Mouse (Mus musculus): ENCODE measurements around the gene Cd164. TPM values are rescaled to one million over a fixed set of nuclear protein-coding genes. Genes with fewer than 3 reads are reported as not detected.

Cd164 gene
- polyA plus RNA-seq, 1 experiment from 2014 or later, result 185 TPM

DNA sequence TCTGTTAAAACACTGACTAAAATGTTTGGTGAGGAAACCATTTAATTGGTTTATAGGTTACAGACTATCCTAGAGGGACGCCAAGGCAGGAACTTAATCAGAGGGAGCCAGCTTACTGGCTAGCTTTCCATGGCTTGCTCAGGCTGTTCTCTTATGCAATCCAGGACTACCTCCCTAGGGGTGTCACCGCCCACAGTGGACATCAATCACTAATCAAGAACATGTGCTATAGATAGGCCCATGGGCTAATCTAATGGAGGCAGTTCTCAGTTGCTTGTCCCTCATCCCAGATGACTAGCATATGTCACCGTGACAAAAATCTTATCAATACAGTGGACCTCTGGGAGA, 18.7 kb downstream of the Cd164 start:
- H3K27ac ChIP-seq (ENCODE audit: low read length), result no peak overlapping the region
- H3K36me3 ChIP-seq (ENCODE audit: control insufficient read depth, insufficient read depth, low read length), result peaks cover 8% of the 10 kb centered on the region
- no peaks in the 10 kb centered on the region for H3K9me3 ChIP-seq (ENCODE audit: control insufficient read depth, low read length)
- ATAC-seq (ENCODE audit: low read depth), result no peak
- H3K4me2 ChIP-seq (ENCODE audit: low read depth, low read length), result no peak overlapping the region
- no peak overlapping the region for H3K9ac ChIP-seq (ENCODE audit: low read length)
- no peak overlapping the region for H3K4me3 ChIP-seq (ENCODE audit: low read length)
- no peaks in the 10 kb centered on the region for H3K4me1 ChIP-seq (replicated peaks; ENCODE audit: control insufficient read depth, insufficient read depth, low read length)
- H3K27me3 ChIP-seq (ENCODE audit: control insufficient read depth, insufficient read depth, low read depth, low read length), result no peaks in the 10 kb centered on the region
- 84% methylated on average over 3 of the region's 3 CpGs for WGBS

- Histone ChIP-seq H3K4me2 (ENCODE audit: low read depth, low read length) (no peak overlapping the region), H3K4me1 (replicated peaks; ENCODE audit: control insufficient read depth, insufficient read depth, low read length) (no peaks in the 10 kb centered on the region), H3K27me3 (ENCODE audit: control insufficient read depth, insufficient read depth, low read depth, low read length) (no peaks in the 10 kb centered on the region), H3K9ac (ENCODE audit: low read length) (no peak overlapping the region), H3K4me3 (ENCODE audit: low read length) (no peak overlapping the region), H3K9me3 (ENCODE audit: control insufficient read depth, low read length) (no peaks in the 10 kb centered on the region), H3K36me3 (ENCODE audit: control insufficient read depth, insufficient read depth, low read length) (peaks cover 3% of the 10 kb centered on the region; the same call in 1 of the 2 replicates), H3K27ac (ENCODE audit: low read length) (no peak overlapping the region)
- no peak for ATAC-seq (ENCODE audit: low read depth)
- 91% methylated on average over 4 of the region's 4 CpGs for WGBS
Measured at GRCm38 (mm10) chr10:41538986-41539385, 19.8 kb downstream of the Cd164 start.

GRCm38 (mm10) chr10:41542057-41542456, 22.8 kb downstream of the Cd164 start:
- ATAC-seq (ENCODE audit: low read depth), result no peak
- no peak overlapping the region for H3K9ac ChIP-seq (ENCODE audit: low read length)
- no peak overlapping the region for H3K27ac ChIP-seq (ENCODE audit: low read length)
- H3K4me2 ChIP-seq (ENCODE audit: low read depth, low read length), result no peak overlapping the region
- H3K9me3 ChIP-seq (ENCODE audit: control insufficient read depth, low read length), result no peaks in the 10 kb centered on the region
- 95% methylated on average over 6 of the region's 6 CpGs for WGBS
- H3K4me1 ChIP-seq (replicated peaks; ENCODE audit: control insufficient read depth, insufficient read depth, low read length), result peaks cover 7% of the 10 kb centered on the region; the same call in 1 of the 2 replicates
- no peak overlapping the region for H3K4me3 ChIP-seq (ENCODE audit: low read length)
- H3K36me3 ChIP-seq (ENCODE audit: control insufficient read depth, insufficient read depth, low read length), result no peaks in the 10 kb centered on the region
- no peaks in the 10 kb centered on the region for H3K27me3 ChIP-seq (ENCODE audit: control insufficient read depth, insufficient read depth, low read depth, low read length)

DNA sequence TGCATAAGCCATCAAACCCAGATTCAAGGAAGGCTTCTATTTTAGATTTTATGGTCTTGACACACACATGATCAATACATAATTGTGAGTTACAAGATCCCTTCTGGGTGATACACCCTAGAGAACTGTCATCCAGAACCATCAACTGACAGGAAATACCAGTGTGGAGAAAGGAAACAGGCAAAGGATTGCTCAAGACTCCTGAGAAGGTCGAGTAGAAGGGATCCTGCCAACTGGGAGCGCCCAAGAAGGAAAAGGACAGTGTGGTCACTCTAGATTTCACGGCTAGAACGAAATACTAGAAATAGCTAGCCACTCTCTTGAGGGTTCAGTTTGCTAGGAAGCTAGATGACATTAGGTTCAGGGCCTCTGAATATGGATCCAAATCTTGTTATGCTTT, 24.2 kb downstream of the Cd164 start:
- ATAC-seq (ENCODE audit: low read depth), result no peak
- WGBS, result 77% methylated on average over 4 of the region's 4 CpGs
- Histone ChIP-seq H3K27ac (ENCODE audit: low read length) (no peak overlapping the region), H3K4me2 (ENCODE audit: low read depth, low read length) (no peak overlapping the region), H3K4me3 (ENCODE audit: low read length) (no peak overlapping the region), H3K9ac (ENCODE audit: low read length) (no peak overlapping the region), H3K4me1 (replicated peaks; ENCODE audit: control insufficient read depth, insufficient read depth, low read length) (peaks cover 7% of the 10 kb centered on the region; the same call in 1 of the 2 replicates), H3K27me3 (ENCODE audit: control insufficient read depth, insufficient read depth, low read depth, low read length) (no peaks in the 10 kb centered on the region), H3K36me3 (ENCODE audit: control insufficient read depth, insufficient read depth, low read length) (no peaks in the 10 kb centered on the region), H3K9me3 (ENCODE audit: control insufficient read depth, low read length) (no peaks in the 10 kb centered on the region)

DNA sequence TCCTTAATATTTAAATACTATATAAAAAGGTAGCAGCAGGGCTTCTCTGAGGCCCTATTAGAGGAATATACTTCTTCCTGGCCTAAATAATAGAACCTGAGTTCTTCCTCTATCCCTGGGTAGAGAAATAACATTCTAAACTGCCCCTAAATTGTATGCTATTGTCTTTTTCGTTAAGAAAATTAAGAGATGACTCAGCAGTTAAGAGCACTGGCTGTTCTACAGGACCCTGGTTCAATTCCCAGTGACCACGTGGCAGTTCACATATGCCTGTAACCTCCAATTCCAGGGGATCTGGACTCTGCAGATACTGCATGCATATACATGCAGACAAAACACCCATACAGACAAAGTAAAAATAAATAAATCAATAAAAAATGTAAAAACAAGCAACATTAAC, 24.6 kb downstream of the Cd164 start:
- WGBS, result 64% methylated on average over 2 of the region's 2 CpGs
- H3K27me3 ChIP-seq (ENCODE audit: control insufficient read depth, insufficient read depth, low read depth, low read length), result no peaks in the 10 kb centered on the region
- H3K9ac ChIP-seq (ENCODE audit: low read length), result no peak overlapping the region
- no peak overlapping the region for H3K27ac ChIP-seq (ENCODE audit: low read length)
- no peaks in the 10 kb centered on the region for H3K9me3 ChIP-seq (ENCODE audit: control insufficient read depth, low read length)
- no peak overlapping the region for H3K4me3 ChIP-seq (ENCODE audit: low read length)
- no peak for ATAC-seq (ENCODE audit: low read depth)
- peaks cover 7% of the 10 kb centered on the region; the same call in 1 of the 2 replicates for H3K4me1 ChIP-seq (replicated peaks; ENCODE audit: control insufficient read depth, insufficient read depth, low read length)
- H3K36me3 ChIP-seq (ENCODE audit: control insufficient read depth, insufficient read depth, low read length), result no peaks in the 10 kb centered on the region
- no peak overlapping the region for H3K4me2 ChIP-seq (ENCODE audit: low read depth, low read length)

DNA sequence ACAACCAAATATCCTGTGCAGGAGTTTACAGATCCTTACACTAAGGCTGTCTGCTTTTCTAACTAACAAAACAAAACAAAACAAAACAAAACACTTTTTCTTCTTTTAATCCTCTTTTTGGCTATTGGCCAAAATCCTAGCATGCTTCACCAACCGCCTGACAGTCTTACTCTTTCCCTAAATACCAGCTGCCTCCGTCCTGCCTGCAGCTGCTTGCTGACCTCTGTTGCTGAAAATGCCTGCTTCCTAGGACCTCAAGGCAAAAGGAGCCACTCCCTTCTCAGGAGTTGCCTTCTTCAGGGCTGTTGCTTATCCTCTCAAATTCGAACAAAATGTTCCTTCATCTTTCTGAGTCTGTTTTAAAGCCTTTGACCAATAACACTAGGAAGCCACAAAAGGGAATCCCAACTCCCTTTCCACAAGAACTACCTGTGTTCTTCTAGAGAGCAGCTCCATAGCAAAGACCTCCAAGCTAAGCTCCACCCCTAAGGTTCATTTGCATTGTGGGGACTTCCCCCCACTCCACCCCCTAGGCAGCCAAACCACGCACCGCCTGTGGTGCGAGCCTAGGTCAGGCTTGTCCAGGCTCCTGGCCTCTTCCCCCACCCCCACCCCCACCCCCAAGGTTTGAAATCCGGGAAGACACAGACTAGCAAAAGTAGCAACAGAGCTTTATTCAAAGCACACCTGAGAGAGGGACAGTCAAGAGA, 25.4 kb downstream of the Cd164 start:
- Histone ChIP-seq H3K36me3 (ENCODE audit: control insufficient read depth, insufficient read depth, low read length) (no peaks in the 10 kb centered on the region), H3K27ac (ENCODE audit: low read length) (no peak overlapping the region), H3K4me1 (replicated peaks; ENCODE audit: control insufficient read depth, insufficient read depth, low read length) (peaks cover 7% of the 10 kb centered on the region; the same call in 1 of the 2 replicates), H3K9me3 (ENCODE audit: control insufficient read depth, low read length) (peaks cover 4% of the 10 kb centered on the region), H3K27me3 (ENCODE audit: control insufficient read depth, insufficient read depth, low read depth, low read length) (no peaks in the 10 kb centered on the region), H3K4me3 (ENCODE audit: low read length) (no peak overlapping the region), H3K9ac (ENCODE audit: low read length) (no peak overlapping the region), H3K4me2 (ENCODE audit: low read depth, low read length) (no peak overlapping the region)
- no peak for ATAC-seq (ENCODE audit: low read depth)
- WGBS, result 5% methylated on average over 7 of the region's 7 CpGs

DNA sequence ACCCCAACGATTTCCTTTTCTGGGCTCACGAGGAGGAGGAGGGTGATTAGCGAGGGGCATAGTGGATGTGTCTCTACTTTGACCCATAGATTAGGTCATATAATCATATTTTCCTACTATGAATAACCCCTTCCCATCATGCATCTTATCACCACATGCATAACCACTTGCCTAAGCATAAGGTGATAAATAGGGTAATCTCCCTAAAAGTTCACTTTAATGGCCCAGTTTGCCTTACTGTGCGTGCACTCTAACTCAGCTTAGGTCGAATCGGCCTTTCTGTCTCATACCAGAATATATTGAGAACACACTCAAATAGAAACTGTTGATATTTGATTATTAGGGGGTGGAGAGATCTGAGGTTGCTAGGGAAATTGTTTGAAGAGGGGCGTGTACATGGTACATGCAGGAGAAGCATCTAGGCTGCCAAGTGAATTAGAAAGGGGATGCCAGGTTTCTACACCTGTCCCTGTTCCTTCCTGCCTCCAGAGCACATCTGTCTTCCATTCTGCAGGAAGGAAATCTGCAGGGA, 26.1 kb downstream of the Cd164 start:
- H3K27me3 ChIP-seq (ENCODE audit: control insufficient read depth, insufficient read depth, low read depth, low read length), result no peaks in the 10 kb centered on the region
- H3K4me3 ChIP-seq (ENCODE audit: low read length), result no peak overlapping the region
- 44% methylated on average over 7 of the region's 7 CpGs for WGBS
- H3K36me3 ChIP-seq (ENCODE audit: control insufficient read depth, insufficient read depth, low read length), result no peaks in the 10 kb centered on the region
- peaks cover 4% of the 10 kb centered on the region for H3K9me3 ChIP-seq (ENCODE audit: control insufficient read depth, low read length)
- H3K4me2 ChIP-seq (ENCODE audit: low read depth, low read length), result no peak overlapping the region
- H3K27ac ChIP-seq (ENCODE audit: low read length), result no peak overlapping the region
- H3K4me1 ChIP-seq (replicated peaks; ENCODE audit: control insufficient read depth, insufficient read depth, low read length), result peaks cover 7% of the 10 kb centered on the region; the same call in 1 of the 2 replicates
- no peak overlapping the region for H3K9ac ChIP-seq (ENCODE audit: low read length)
- no peak for ATAC-seq (ENCODE audit: low read depth)

GRCm38 (mm10) chr10:41546396-41547165, 27.4 kb downstream of the Cd164 start:
- Histone ChIP-seq H3K9me3 (ENCODE audit: control insufficient read depth, low read length) (peaks cover 4% of the 10 kb centered on the region), H3K27ac (ENCODE audit: low read length) (no peak overlapping the region), H3K36me3 (ENCODE audit: control insufficient read depth, insufficient read depth, low read length) (no peaks in the 10 kb centered on the region), H3K4me2 (ENCODE audit: low read depth, low read length) (no peak overlapping the region), H3K27me3 (ENCODE audit: control insufficient read depth, insufficient read depth, low read depth, low read length) (no peaks in the 10 kb centered on the region), H3K4me1 (replicated peaks; ENCODE audit: control insufficient read depth, insufficient read depth, low read length) (peaks cover 7% of the 10 kb centered on the region; the same call in 1 of the 2 replicates), H3K9ac (ENCODE audit: low read length) (no peak overlapping the region), H3K4me3 (ENCODE audit: low read length) (no peak overlapping the region)
- ATAC-seq (ENCODE audit: low read depth), result no peak
- WGBS, result 56% methylated on average over 13 of the region's 13 CpGs

DNA sequence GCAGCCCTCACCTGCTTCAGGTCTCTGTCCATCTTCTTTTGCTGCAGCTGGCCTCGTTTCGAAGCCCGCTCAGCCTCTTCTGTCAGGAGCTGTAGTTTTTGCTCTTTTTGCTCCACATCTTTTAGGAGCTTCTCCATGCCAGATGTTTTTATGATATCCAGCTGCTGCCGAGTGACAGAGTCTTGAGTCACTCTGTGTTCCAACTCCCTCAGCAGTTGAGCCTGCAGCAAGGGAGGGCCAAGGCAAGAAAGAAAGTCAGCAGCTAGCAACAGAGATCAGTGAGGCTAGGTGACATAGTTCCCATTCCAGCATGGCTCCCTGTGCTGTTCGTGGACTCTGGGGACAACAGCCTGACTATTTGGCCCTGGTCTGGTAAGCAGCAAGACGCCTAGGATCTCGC, 31.5 kb downstream of the Cd164 start:
- no peaks in the 10 kb centered on the region for H3K27me3 ChIP-seq (ENCODE audit: control insufficient read depth, insufficient read depth, low read depth, low read length)

More for the DNA sequence above, 31.5 kb downstream of the Cd164 start:
- Histone ChIP-seq H3K9me3 (ENCODE audit: control insufficient read depth, low read length) (peaks cover 4% of the 10 kb centered on the region), H3K9ac (ENCODE audit: low read length) (no peak overlapping the region), H3K4me1 (replicated peaks; ENCODE audit: control insufficient read depth, insufficient read depth, low read length) (peaks cover 11% of the 10 kb centered on the region; the same call in 1 of the 2 replicates), H3K36me3 (ENCODE audit: control insufficient read depth, insufficient read depth, low read length) (no peaks in the 10 kb centered on the region), H3K27ac (ENCODE audit: low read length) (no peak overlapping the region), H3K4me3 (ENCODE audit: low read length) (no peak overlapping the region), H3K4me2 (ENCODE audit: low read depth, low read length) (no peak overlapping the region)
- ATAC-seq (ENCODE audit: low read depth), result peak; percentile 44; the same call in 1 of the 2 replicates
- 50% methylated on average over 7 of the region's 7 CpGs for WGBS
